Mouse (Mus musculus): ENCODE results near the gene Naxd. TPM values are rescaled to one million over a fixed set of nuclear protein-coding genes. Genes with fewer than 3 reads are reported as not detected.
"Not testable (repeated sequence)": the region's sequence is repeated elsewhere in the genome, so short reads cannot be mapped to it uniquely, and the experiment has no call there.

The Naxd gene
- polyA plus RNA-seq, 1 experiment from 2014 or later: 113 TPM

GRCm38 (mm10) chr8:11460934-11461333, 36.4 kb upstream of the Naxd start:
- H3K4me2 ChIP-seq (replicated peaks): no peak overlapping the region
- WGBS: 25% methylated on average over 2 of the region's 2 CpGs
- H3K27ac ChIP-seq: no peak overlapping the region
- no peaks in the 10 kb centered on the region for H3K9me3 ChIP-seq
- H3K36me3 ChIP-seq: no peaks in the 10 kb centered on the region
- H3K27me3 ChIP-seq: no peaks in the 10 kb centered on the region
- no peak overlapping the region for H3K9ac ChIP-seq
- no peak; the same call in 1 of the 2 replicates for ATAC-seq (ENCODE audit: insufficient number of reproducible peaks, insufficient read depth, low FRiP score, low TSS enrichment)
- H3K4me1 ChIP-seq: peaks cover 25% of the 10 kb centered on the region
- no peak overlapping the region for H3K4me3 ChIP-seq

DNA sequence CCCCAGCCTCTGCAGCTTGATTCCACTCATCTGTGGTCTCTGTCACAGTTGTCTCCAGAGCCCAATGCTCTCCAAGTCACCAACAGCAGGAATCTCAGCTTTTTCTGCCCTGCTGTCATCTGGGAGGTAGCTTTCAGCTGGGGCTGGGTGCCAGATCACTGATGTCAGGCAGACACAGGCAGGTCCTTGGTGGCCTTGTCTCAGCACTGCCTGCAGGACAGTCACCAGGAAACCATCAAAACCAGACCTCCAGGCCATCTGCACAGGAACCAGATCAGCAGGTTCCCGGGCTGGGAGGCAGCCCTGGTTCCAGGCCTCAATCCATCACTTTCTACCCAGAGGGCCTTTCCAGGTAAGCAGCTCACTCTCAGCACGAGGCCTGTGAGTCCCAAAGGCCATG, 35.5 kb upstream of the Naxd start:
- Histone ChIP-seq H3K27ac (no peak overlapping the region), H3K9me3 (no peaks in the 10 kb centered on the region), H3K4me1 (peaks cover 25% of the 10 kb centered on the region), H3K4me3 (no peak overlapping the region), H3K9ac (no peak overlapping the region), H3K27me3 (no peaks in the 10 kb centered on the region), H3K4me2 (replicated peaks) (no peak overlapping the region), H3K36me3 (no peaks in the 10 kb centered on the region)
- ATAC-seq (ENCODE audit: insufficient number of reproducible peaks, insufficient read depth, low FRiP score, low TSS enrichment): no peak
- 41% methylated on average over 2 of the region's 2 CpGs for WGBS

- no peaks in the 10 kb centered on the region for H3K9me3 ChIP-seq
- H3K4me2 ChIP-seq (replicated peaks): no peak overlapping the region
- no peaks in the 10 kb centered on the region for H3K27me3 ChIP-seq
- no peak overlapping the region for H3K27ac ChIP-seq
- no peak overlapping the region for H3K9ac ChIP-seq
- 93% methylated on average over 4 of the region's 4 CpGs for WGBS
- no peak overlapping the region for H3K4me3 ChIP-seq
- H3K36me3 ChIP-seq: no peaks in the 10 kb centered on the region
- H3K4me1 ChIP-seq: peaks cover 24% of the 10 kb centered on the region
- ATAC-seq (ENCODE audit: insufficient number of reproducible peaks, insufficient read depth, low FRiP score, low TSS enrichment): no peak
Measured at GRCm38 (mm10) chr8:11462641-11463040, 34.7 kb upstream of the Naxd start.

DNA sequence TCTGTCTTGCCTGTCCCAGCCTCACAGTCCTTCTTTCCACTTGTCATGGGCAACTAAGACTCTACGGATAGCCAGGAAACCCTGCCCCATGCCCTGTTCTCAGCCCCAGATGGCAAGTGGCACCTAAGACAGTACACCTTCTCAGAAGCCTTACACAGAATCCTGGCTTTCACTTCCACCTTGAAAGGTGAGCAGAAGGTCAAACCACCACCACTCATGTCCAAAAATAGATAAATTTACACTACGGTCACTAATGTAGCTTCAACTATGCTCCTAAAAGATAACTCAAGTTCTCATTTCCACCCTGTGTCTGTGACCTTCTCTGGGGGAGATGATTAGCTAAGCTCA, 33.8 kb upstream of the Naxd start:
- 95% methylated on average over 2 of the region's 2 CpGs for WGBS

DNA sequence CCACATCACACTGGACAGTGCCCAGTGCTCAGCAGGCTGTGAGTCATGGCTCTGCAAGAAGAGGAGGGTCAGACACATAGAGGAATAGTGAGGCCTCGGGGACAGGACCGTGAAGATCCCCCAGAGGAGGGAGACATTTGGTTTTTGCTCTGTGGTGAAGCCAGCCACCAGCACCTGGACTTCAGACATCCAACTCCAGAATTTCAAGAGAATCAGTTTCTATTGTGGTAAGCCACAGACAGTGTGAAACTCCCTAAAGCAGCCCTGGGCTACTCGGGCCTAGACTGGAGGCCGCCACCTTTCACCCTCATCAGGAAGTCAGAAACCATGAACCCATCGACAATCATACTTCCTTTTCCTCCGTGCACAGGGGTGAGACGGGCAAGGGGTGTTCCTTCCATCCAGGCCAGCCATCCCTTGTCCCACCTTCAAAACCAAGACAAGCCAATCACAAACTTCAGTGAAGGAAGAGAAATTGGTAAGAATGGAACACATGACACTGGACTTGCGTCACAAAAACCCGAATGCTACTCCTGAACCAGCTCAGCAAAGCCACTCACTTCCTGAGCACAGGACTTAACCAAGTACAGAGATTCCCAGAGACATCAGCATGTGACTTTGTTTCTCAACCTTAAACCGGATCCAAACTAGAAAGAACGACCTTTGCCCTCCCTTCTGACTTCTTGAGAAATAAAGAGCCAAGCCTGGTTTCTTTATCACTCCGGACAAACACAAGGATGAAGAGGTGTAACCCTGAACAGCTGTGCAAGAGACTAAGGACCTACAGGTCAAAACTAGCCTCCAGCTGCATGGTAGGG, 33.2 kb upstream of the Naxd start:
- H3K27me3 ChIP-seq: no peaks in the 10 kb centered on the region
- no peak for ATAC-seq (ENCODE audit: insufficient number of reproducible peaks, insufficient read depth, low FRiP score, low TSS enrichment)
- no peak overlapping the region for H3K4me3 ChIP-seq
- no peak overlapping the region for H3K27ac ChIP-seq
- no peaks in the 10 kb centered on the region for H3K36me3 ChIP-seq
- H3K4me1 ChIP-seq: peaks cover 10% of the 10 kb centered on the region
- H3K9ac ChIP-seq: no peak overlapping the region
- 73% methylated on average over 12 of the region's 12 CpGs for WGBS
- H3K4me2 ChIP-seq (replicated peaks): no peak overlapping the region
- no peaks in the 10 kb centered on the region for H3K9me3 ChIP-seq

More for the DNA sequence above, 33.8 kb upstream of the Naxd start:
- H3K4me2 ChIP-seq (replicated peaks): no peak overlapping the region
- no peaks in the 10 kb centered on the region for H3K9me3 ChIP-seq
- no peak overlapping the region for H3K9ac ChIP-seq
- H3K27ac ChIP-seq: no peak overlapping the region
- H3K4me3 ChIP-seq: no peak overlapping the region
- H3K4me1 ChIP-seq: peaks cover 16% of the 10 kb centered on the region
- no peak for ATAC-seq (ENCODE audit: insufficient number of reproducible peaks, insufficient read depth, low FRiP score, low TSS enrichment)
- no peaks in the 10 kb centered on the region for H3K36me3 ChIP-seq
- no peaks in the 10 kb centered on the region for H3K27me3 ChIP-seq

GRCm38 (mm10) chr8:11464707-11464964, 32.7 kb upstream of the Naxd start:
- H3K4me3 ChIP-seq: no peak overlapping the region

DNA sequence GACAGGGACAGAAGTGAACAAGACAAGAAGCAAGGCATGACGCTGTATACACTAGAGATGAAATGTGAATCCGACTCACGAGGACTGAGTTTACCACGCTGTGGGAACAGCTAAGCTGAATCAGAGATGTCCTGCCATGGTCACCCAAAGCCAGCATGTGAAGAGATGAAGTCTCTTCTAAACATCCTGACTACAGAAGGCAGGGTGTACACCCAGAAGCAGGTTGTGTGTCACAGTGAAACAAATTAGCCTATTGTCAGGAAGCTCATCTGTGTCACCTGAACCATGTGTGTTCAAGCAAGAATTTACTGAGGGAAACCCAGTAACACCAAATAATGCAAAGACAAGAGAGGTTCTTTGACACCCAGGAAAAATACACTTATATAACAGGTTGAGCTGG, 31.7 kb upstream of the Naxd start:
- no peaks in the 10 kb centered on the region for H3K9me3 ChIP-seq
- WGBS: 91% methylated on average over 4 of the region's 4 CpGs
- no peak for ATAC-seq (ENCODE audit: insufficient number of reproducible peaks, insufficient read depth, low FRiP score, low TSS enrichment)
- no peak overlapping the region for H3K9ac ChIP-seq
- no peak overlapping the region for H3K27ac ChIP-seq
- no peak overlapping the region for H3K4me3 ChIP-seq
- H3K36me3 ChIP-seq: no peaks in the 10 kb centered on the region
- H3K27me3 ChIP-seq: no peaks in the 10 kb centered on the region
- no peak overlapping the region for H3K4me2 ChIP-seq (replicated peaks)
- peaks cover 5% of the 10 kb centered on the region for H3K4me1 ChIP-seq

More at GRCm38 (mm10) chr8:11464707-11464964, 32.7 kb upstream of the Naxd start:
- no peak overlapping the region for H3K27ac ChIP-seq
- no peak overlapping the region for H3K4me2 ChIP-seq (replicated peaks)
- no peaks in the 10 kb centered on the region for H3K36me3 ChIP-seq
- H3K4me1 ChIP-seq: peaks cover 5% of the 10 kb centered on the region
- no peak overlapping the region for H3K9ac ChIP-seq
- H3K27me3 ChIP-seq: no peaks in the 10 kb centered on the region
- WGBS: 67% methylated on average over 3 of the region's 3 CpGs
- no peaks in the 10 kb centered on the region for H3K9me3 ChIP-seq
- no peak for ATAC-seq (ENCODE audit: insufficient number of reproducible peaks, insufficient read depth, low FRiP score, low TSS enrichment)

DNA sequence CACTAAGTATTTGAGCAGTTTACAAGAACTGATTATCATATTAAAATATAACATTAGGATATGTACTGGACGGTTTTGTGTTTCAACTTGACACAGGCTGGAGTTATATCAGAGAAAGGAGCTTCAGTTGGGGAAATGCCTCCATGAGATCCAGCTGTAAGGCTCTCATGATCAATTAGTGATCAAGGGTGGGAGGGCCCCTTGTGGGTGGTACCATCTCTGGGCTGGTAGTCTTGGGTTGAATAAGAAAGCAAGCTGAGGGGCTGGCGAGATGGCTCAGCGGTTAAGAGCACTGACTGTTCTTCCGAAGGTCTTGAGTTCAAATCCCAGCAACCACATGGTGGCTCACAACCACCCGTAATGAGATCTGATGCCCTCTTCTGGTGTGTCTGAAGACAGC, 30.8 kb upstream of the Naxd start:
- H3K9ac ChIP-seq; ATAC-seq (ENCODE audit: insufficient number of reproducible peaks, insufficient read depth, low FRiP score, low TSS enrichment): not testable (repeated sequence)
- 88% methylated on average over 5 of the region's 5 CpGs for WGBS

DNA sequence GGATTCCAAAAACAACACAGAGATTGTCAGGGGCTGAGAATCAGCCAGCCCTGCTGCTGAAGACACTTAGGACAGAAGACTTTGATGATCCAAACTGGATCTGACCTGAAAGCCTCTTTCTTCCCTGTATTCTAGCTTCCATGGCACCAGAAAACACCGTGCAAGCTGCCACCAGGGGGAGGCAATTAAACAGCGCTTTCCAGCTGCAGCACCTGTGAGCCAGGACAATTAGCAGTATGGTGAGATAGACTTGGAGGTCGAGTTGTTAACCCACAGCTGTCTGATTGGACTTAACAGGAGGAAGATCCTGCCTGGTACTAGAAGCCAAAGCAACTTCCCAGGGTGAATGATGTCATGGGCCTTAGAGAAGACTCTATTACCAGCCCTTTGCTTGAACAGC, 28.2 kb upstream of the Naxd start:
- H3K27me3 ChIP-seq: peaks cover 9% of the 10 kb centered on the region; the same call in 1 of the 2 replicates
- no peak overlapping the region for H3K27ac ChIP-seq
- no peak overlapping the region for H3K4me3 ChIP-seq
- WGBS: 4% methylated on average over 3 of the region's 3 CpGs
- H3K36me3 ChIP-seq: no peaks in the 10 kb centered on the region
- H3K4me1 ChIP-seq: no peaks in the 10 kb centered on the region
- no peak overlapping the region for H3K4me2 ChIP-seq (replicated peaks)
- ATAC-seq (ENCODE audit: insufficient number of reproducible peaks, insufficient read depth, low FRiP score, low TSS enrichment): no peak
- no peak overlapping the region for H3K9ac ChIP-seq
- H3K9me3 ChIP-seq: no peaks in the 10 kb centered on the region

More for the DNA sequence above, 30.8 kb upstream of the Naxd start:
- not testable (repeated sequence) for H3K27me3 ChIP-seq; H3K4me1 ChIP-seq; H3K36me3 ChIP-seq; H3K27ac ChIP-seq; H3K4me3 ChIP-seq; H3K4me2 ChIP-seq (replicated peaks); H3K9me3 ChIP-seq

DNA sequence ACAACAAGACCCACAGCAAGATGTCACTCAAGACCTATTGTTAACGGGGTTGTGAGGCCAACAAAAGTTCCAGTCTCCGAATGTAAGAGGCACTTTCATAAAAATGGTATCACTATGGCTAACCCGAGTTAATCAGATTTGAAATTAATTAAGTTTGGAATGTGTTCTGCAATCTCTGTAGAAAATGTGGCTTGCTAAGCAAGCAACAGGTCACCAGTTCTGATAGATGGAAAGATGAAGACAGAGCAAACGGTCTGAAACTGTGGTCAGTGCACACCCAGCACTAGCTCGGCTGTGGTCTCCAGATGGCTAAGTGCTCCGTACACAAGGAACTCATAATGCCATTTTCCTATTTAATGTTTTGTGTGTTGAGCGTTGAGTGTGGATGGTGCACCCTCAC, 26.6 kb upstream of the Naxd start:
- H3K27me3 ChIP-seq: peaks cover 24% of the 10 kb centered on the region
- no peak overlapping the region for H3K4me3 ChIP-seq
- WGBS: 72% methylated on average over 7 of the region's 7 CpGs
- no peak overlapping the region for H3K9ac ChIP-seq
- H3K4me2 ChIP-seq (replicated peaks): no peak overlapping the region
- no peaks in the 10 kb centered on the region for H3K36me3 ChIP-seq
- no peak overlapping the region for H3K27ac ChIP-seq
- H3K9me3 ChIP-seq: no peaks in the 10 kb centered on the region
- ATAC-seq (ENCODE audit: insufficient number of reproducible peaks, insufficient read depth, low FRiP score, low TSS enrichment): no peak
- H3K4me1 ChIP-seq: 0 out of 2 replicates have a peak, but pooled peaks cover 1% of the 10 kb centered on the region

- no peak for ATAC-seq (ENCODE audit: insufficient number of reproducible peaks, insufficient read depth, low FRiP score, low TSS enrichment)
- 43% methylated on average over 8 of the region's 8 CpGs for WGBS
- no peak overlapping the region for H3K27ac ChIP-seq
- H3K4me3 ChIP-seq: no peak overlapping the region
- H3K4me1 ChIP-seq: peaks cover 4% of the 10 kb centered on the region; the same call in 1 of the 2 replicates
- H3K9me3 ChIP-seq: no peaks in the 10 kb centered on the region
- H3K9ac ChIP-seq: no peak overlapping the region
- no peak overlapping the region for H3K4me2 ChIP-seq (replicated peaks)
- H3K27me3 ChIP-seq: peaks cover 31% of the 10 kb centered on the region
- no peaks in the 10 kb centered on the region for H3K36me3 ChIP-seq
Measured at GRCm38 (mm10) chr8:11471309-11471708, 26.0 kb upstream of the Naxd start.

- H3K36me3 ChIP-seq: no peaks in the 10 kb centered on the region
- peaks cover 19% of the 10 kb centered on the region for H3K4me1 ChIP-seq
- H3K4me2 ChIP-seq (replicated peaks): no peak overlapping the region
- H3K4me3 ChIP-seq: no peak overlapping the region
- H3K9me3 ChIP-seq: no peaks in the 10 kb centered on the region
- H3K9ac ChIP-seq: no peak overlapping the region
- no peak for ATAC-seq (ENCODE audit: insufficient number of reproducible peaks, insufficient read depth, low FRiP score, low TSS enrichment)
- 28% methylated on average over 4 of the region's 4 CpGs for WGBS
- no peak overlapping the region for H3K27ac ChIP-seq
- H3K27me3 ChIP-seq: peaks cover 44% of the 10 kb centered on the region
Measured at GRCm38 (mm10) chr8:11473072-11473471, 24.2 kb upstream of the Naxd start.

Data from embryonic facial prominence, embryonic 12.5 days (tissue).